Mouse (Mus musculus): ENCODE measurements around the gene Dppa1. TPM values are rescaled to one million over a fixed set of nuclear protein-coding genes. Genes with fewer than 3 reads are reported as not detected.

Dppa1 gene
- not detected for polyA plus RNA-seq (2017; shearing (Covaris generic))

DNA sequence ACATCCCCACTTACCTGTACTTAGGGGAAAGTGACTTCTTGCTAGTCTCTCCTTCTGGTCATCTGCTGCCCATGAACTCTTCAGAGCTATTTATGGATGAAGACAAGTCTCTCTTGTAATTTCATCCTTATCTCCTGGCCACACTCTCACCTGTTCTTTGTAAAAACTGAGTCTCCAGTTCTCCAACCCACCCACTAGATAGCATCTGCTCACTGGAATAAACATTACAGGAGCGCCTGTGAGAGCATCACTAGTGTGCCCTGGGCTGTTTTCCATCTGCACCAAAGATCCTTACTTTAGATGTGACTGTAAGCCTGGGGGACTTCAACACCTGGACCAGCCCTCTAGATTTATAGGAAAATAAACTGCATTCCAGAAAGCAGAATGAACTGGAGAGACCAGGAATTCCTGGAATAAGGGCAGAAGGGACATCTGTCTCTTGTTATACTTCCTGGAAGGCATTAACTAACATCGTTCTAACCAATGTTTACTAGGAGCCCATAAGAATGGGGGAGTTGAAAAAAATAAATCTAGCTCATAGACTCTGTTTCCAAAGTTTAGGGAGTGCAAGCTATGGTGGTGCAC, at the start of gene Dppa1:
Gene Dppa1, minus strand, starts transcription at position 51 of the 585 bp plus-strand sequence.

DNA sequence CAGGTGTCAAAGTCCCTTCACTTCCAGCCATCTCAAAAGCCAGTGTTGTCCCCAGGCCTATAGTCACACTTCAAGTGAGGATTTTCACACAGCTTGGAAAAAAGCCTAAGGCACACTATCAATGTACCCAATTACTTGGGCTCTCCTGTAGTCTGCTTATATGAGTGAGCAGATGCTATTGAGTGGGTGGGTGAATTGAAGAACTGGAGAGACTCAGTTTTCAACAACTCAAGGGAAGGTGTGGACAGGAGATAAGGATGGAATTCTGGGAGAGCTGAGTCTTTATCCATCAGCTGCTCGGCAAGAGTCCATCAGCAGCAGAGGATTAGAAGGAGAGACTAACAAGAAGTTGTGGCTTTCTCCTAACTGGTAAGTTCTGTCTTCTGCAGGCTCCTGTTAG, 57.7 kb downstream of the Dppa1 start, which contains the start of gene BC053393:
Gene BC053393, plus strand, starts transcription at position 210 of the 400 bp plus-strand sequence.

Other genes starting within 250 kb of the Dppa1 start
- gene Itk, start 239.7 kb downstream of the Dppa1 start, polyA plus RNA-seq (2017; shearing (Covaris generic)): 100 to 1,000 TPM; 158 to 205 TPM
- gene Fam71b, start 232.7 kb downstream of the Dppa1 start, polyA plus RNA-seq (2017; shearing (Covaris generic)): under 1 TPM in 1 of 2 experiments, not detected in 1; 0.31 TPM
- gene Med7, start 192.3 kb downstream of the Dppa1 start, polyA plus RNA-seq (2017; shearing (Covaris generic)): 10 to 100 TPM; 49.9 to 60.2 TPM
- gene Havcr2, start 174.3 kb downstream of the Dppa1 start, polyA plus RNA-seq (2017; shearing (Covaris generic)): 10 to 100 TPM in 1 of 2 experiments, 1 to 10 TPM in 1; 4.1 to 23.3 TPM
- gene Gm12169, start 105.0 kb downstream of the Dppa1 start, polyA plus RNA-seq (2017; shearing (Covaris generic)): not detected
- not detected for gene BC053393, start 57.7 kb downstream of the Dppa1 start, polyA plus RNA-seq (2017; shearing (Covaris generic))
- gene Timd2, start 77.8 kb upstream of the Dppa1 start, polyA plus RNA-seq (2017; shearing (Covaris generic)): under 1 TPM; 0.23 to 0.25 TPM
- gene Havcr1, start 105.8 kb upstream of the Dppa1 start, polyA plus RNA-seq (2017; shearing (Covaris generic)): not detected
- gene Timd4, start 181.5 kb upstream of the Dppa1 start, polyA plus RNA-seq (2017; shearing (Covaris generic)): 1 to 10 TPM in 1 of 2 experiments, under 1 TPM in 1; 0.52 to 1.7 TPM